Mouse (Mus musculus) kidney, postnatal 0 days (tissue): ENCODE measurements around the gene Poldip2. TPM values are rescaled to one million over a fixed set of nuclear protein-coding genes. Genes with fewer than 3 reads are reported as not detected.
A peak's percentile ranks its signal among the peaks of the same experiment; 100 is the strongest.

Source experiments
- ATAC-seq: fragments of 200-750 bp; cut with Nextera tagmentation; replicated peaks from 2 replicates; pipeline ENCODE4 v1.8.0; 2017; ENCODE audit warnings: low read depth, moderate number of reproducible peaks, moderate TSS enrichment, moderate library complexity; ENCODE audit not compliant: low FRiP score
- DNase-seq: peaks from one replicate; pipeline ENCODE4 v3.0.0-alpha.2; 2016; ENCODE audit warnings: low spot score
- H3K27ac ChIP-seq: fragments of 300-500 bp; sonication (generic); 2 replicates; pipeline ENCODE4 v1.5.1; 2014; ENCODE audit warnings: mild to moderate bottlenecking
- H3K27me3 ChIP-seq: fragments of 300-500 bp; sonication (generic); 2 replicates; pipeline ENCODE4 v1.6.1; 2014; ENCODE audit warnings: low read length, mixed read lengths; ENCODE audit not compliant: insufficient read depth
- H3K36me3 ChIP-seq: fragments of 300-500 bp; sonication (generic); 2 replicates; pipeline ENCODE4 v1.6.1; 2014; ENCODE audit warnings: low read length, mixed read lengths; ENCODE audit not compliant: insufficient read depth
- H3K4me1 ChIP-seq: fragments of 300-500 bp; sonication (generic); replicated peaks from 2 replicates; pipeline ENCODE4 v1.6.1; 2014; ENCODE audit warnings: antibody characterized with exemption, low read length, mixed read lengths; ENCODE audit not compliant: insufficient read depth
- H3K4me2 ChIP-seq: fragments of 300-500 bp; sonication (generic); 2 replicates; pipeline ENCODE4 v1.6.1; 2014; ENCODE audit warnings: mild to moderate bottlenecking, low read length, moderate library complexity, mixed read lengths
- H3K4me3 ChIP-seq: fragments of 300-500 bp; sonication (generic); replicated peaks from 2 replicates; pipeline ENCODE4 v1.5.1; 2014; ENCODE audit warnings: low read depth, low read length
- H3K9ac ChIP-seq: fragments of 300-500 bp; sonication (generic); 2 replicates; pipeline ENCODE4 v1.6.1; 2014; ENCODE audit warnings: low read depth, low read length
- H3K9me3 ChIP-seq: fragments of 300-500 bp; sonication (generic); replicated peaks from 2 replicates; pipeline ENCODE4 v1.6.1; 2016; ENCODE audit warnings: low read length, inconsistent platforms, mixed read lengths
- CTCF ChIP-seq: IDR thresholded peaks from 2 replicates; pipeline ENCODE4 v1.5.1; 2016; ENCODE audit warnings: antibody characterized with exemption, low read depth, mild to moderate bottlenecking, moderate library complexity
- WGBS: fragments of 180-500 bp; shearing (Covaris S2); extraction: QIAGEN DNeasy Blood & Tissue Kit; methylation state at CpG from one replicate; pipeline ENCODE4 v1.1.7; 2014; 5-methylcytosine and 5-hydroxymethylcytosine counted together
- polyA plus RNA-seq: library from polyadenylated mRNA; unstranded; fragments of >200 nt; fragmentation: Nextera tagmentation; extraction: Ambion mirVana; gene quantifications from 2 replicates; pipeline ENCODE4 v1.2.1, GENCODE M21; 2015

Gene Poldip2
- polyA plus RNA-seq, 1 experiment from 2014 or later, result 173 TPM

- Histone ChIP-seq H3K27ac (no peak overlapping the region), H3K27me3 (no peaks in the 10 kb centered on the region), H3K4me2 (no peak overlapping the region), H3K4me3 (no peak overlapping the region), H3K9ac (no peak overlapping the region), H3K36me3 (peaks cover 6% of the 10 kb centered on the region; the same call in 1 of the 2 replicates), H3K9me3 (no peaks in the 10 kb centered on the region), H3K4me1 (peaks cover 9% of the 10 kb centered on the region; the same call in 1 of the 2 replicates)
- 83% methylated on average over 2 of the region's 2 CpGs for WGBS
- DNase-seq (no peak), ATAC-seq (no peak)
- no peak for TF ChIP-seq CTCF
Measured at GRCm38 (mm10) chr11:78547718-78548460, 35.9 kb downstream of the Poldip2 start.

- Histone ChIP-seq H3K4me3 (peak overlapping the region; percentile 53), H3K27ac (no peak overlapping the region), H3K27me3 (no peaks in the 10 kb centered on the region), H3K9ac (no peak overlapping the region; the same call in 1 of the 2 replicates), H3K4me2 (peak overlapping the region; percentile 83), H3K36me3 (no peaks in the 10 kb centered on the region), H3K4me1 (peaks cover 9% of the 10 kb centered on the region; the same call in 1 of the 2 replicates), H3K9me3 (no peaks in the 10 kb centered on the region)
- ATAC-seq (no peak), DNase-seq (no peak)
- no peak for TF ChIP-seq CTCF
- 5% methylated on average over 5 of the region's 5 CpGs for WGBS
Measured at GRCm38 (mm10) chr11:78549491-78549987, 37.5 kb downstream of the Poldip2 start.

- DNase-seq, result peak; percentile 100
- Histone ChIP-seq H3K9me3 (no peaks in the 10 kb centered on the region), H3K4me3 (peak within 1 kb of the TSS; percentile 53), H3K4me2 (peak within 1 kb of the TSS; percentile 83), H3K27ac (peak within 1 kb of the TSS; percentile 74), H3K9ac (peak within 1 kb of the TSS; percentile 57), H3K4me1 (peaks cover 9% of the 10 kb centered on the region; the same call in 1 of the 2 replicates), H3K36me3 (no peaks in the 10 kb centered on the region), H3K27me3 (no peaks in the 10 kb centered on the region)
- TF ChIP-seq CTCF, result peak; percentile 45
- ATAC-seq, result peak; percentile 99
- under 1% methylated on average over 60 of the region's 60 CpGs for WGBS
Measured at GRCm38 (mm10) chr11:78550168-78551058, 38.4 kb downstream of the Poldip2 start, which contains the start of gene Tmem97. TSS of gene Tmem97 (minus strand) at chr11:78550777.

GRCm38 (mm10) chr11:78551059-78551398 is 39.0 kb downstream of the Poldip2 start:
- WGBS, result 34% methylated on average over 6 of the region's 6 CpGs
- Histone ChIP-seq H3K27ac (no peak overlapping the region), H3K4me1 (peaks cover 9% of the 10 kb centered on the region; the same call in 1 of the 2 replicates), H3K9ac (peak overlapping the region; percentile 36; the same call in 1 of the 2 replicates), H3K4me2 (peak overlapping the region; percentile 83), H3K36me3 (no peaks in the 10 kb centered on the region), H3K4me3 (peak overlapping the region; percentile 53), H3K27me3 (no peaks in the 10 kb centered on the region), H3K9me3 (no peaks in the 10 kb centered on the region)
- DNase-seq (no peak), ATAC-seq (peak; percentile 3; the same call in 1 of the 2 replicates)
- TF ChIP-seq CTCF, result no peak

- TF ChIP-seq CTCF, result no peak
- H3K4me1 ChIP-seq, result no peaks in the 10 kb centered on the region; the same call in 1 of the 2 replicates
- H3K36me3 ChIP-seq, result no peaks in the 10 kb centered on the region
- WGBS, result 75% methylated on average over 3 of the region's 3 CpGs
- no peaks in the 10 kb centered on the region for H3K27me3 ChIP-seq
- ATAC-seq, result no peak
- H3K27ac ChIP-seq, result no peak overlapping the region
- no peak overlapping the region for H3K9ac ChIP-seq
- no peak overlapping the region for H3K4me2 ChIP-seq
- H3K9me3 ChIP-seq, result no peaks in the 10 kb centered on the region
- H3K4me3 ChIP-seq, result no peak overlapping the region
- no peak for DNase-seq
Measured at GRCm38 (mm10) chr11:78555623-78556022, 43.6 kb downstream of the Poldip2 start.

GRCm38 (mm10) chr11:78556070-78556469 is 44.1 kb downstream of the Poldip2 start:
- WGBS, result 79% methylated on average over 4 of the region's 4 CpGs
- no peaks in the 10 kb centered on the region for H3K9me3 ChIP-seq
- no peak overlapping the region for H3K27ac ChIP-seq
- DNase-seq (no peak), ATAC-seq (no peak)
- no peaks in the 10 kb centered on the region for H3K27me3 ChIP-seq
- H3K4me2 ChIP-seq, result no peak overlapping the region
- no peaks in the 10 kb centered on the region; the same call in 1 of the 2 replicates for H3K4me1 ChIP-seq
- H3K4me3 ChIP-seq, result no peak overlapping the region
- H3K9ac ChIP-seq, result no peak overlapping the region
- no peak for TF ChIP-seq CTCF
- H3K36me3 ChIP-seq, result no peaks in the 10 kb centered on the region
